Comparison of ENCODE assay signal across 8 mouse cellular contexts in the genomic region with DNA sequence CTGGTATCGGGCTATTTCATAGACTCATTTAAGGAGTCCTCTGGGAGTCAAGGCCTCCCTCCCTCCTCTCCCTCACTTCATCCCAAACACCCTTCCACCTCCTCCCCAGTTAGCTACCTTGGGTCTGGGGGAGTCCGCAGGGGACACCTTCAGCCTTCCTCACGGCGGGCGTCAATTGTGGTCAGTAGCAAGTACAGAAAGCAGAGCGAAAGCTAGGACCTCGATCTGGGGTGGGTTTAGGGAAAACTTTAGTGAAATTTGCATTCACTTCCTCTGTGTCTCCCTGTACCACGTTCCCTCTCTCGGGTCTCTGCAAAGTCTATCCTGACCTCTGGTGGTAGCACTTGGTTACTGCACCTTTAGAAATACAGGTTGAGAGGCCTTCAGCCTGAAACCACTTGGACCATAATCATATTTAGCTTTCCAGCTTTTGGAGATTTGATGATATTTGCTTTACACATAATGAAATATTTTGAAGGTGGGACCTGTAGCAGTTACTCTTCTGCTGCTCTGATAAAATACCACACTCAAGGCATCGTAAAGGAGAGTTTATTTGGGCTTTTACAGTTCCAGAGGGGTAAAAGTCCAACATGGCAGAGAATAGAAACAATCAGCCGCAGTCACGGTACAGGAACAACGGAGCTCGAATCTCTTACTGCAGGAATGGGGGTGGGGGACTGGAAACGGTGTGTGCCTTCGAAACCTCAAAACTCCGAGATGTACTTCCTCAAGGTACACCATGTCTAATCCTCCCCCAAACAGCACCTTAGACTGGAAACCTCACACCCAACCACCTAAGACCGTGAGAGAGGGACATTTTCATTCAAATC. TPM values are rescaled to one million over a fixed set of nuclear protein-coding genes. Genes with fewer than 3 reads are reported as not detected.
DNase-seq lines count a peak whose midpoint lies in the region; ATAC-seq and TF ChIP-seq lines count a peak whose summit lies in the region.

No protein-coding gene starts in this region.

- peak overlapping the region; percentile 44 for H3K4me2 ChIP-seq in embryonic facial prominence, embryonic 15.5 days (replicated peaks)
- peak overlapping the region; percentile 67 for H3K4me2 ChIP-seq in heart, embryonic 14.5 days (ENCODE audit: low read length)
- peak overlapping the region; percentile 70 for H3K4me2 ChIP-seq in liver, embryonic 15.5 days
- peak overlapping the region; percentile 45 for H3K4me2 ChIP-seq in neural tube, embryonic 12.5 days (replicated peaks)

- H3K27me3 ChIP-seq in embryonic facial prominence, embryonic 15.5 days: no peaks in the 10 kb centered on the region
- H3K27me3 ChIP-seq in heart, embryonic 14.5 days (ENCODE audit: control insufficient read depth, insufficient read depth, low read length): no peaks in the 10 kb centered on the region
- no peaks in the 10 kb centered on the region for H3K27me3 ChIP-seq in liver, embryonic 15.5 days
- H3K27me3 ChIP-seq in neural tube, embryonic 12.5 days (replicated peaks): no peaks in the 10 kb centered on the region

- H3K36me3 ChIP-seq in embryonic facial prominence, embryonic 15.5 days: no peaks in the 10 kb centered on the region
- H3K36me3 ChIP-seq in heart, embryonic 14.5 days (ENCODE audit: control insufficient read depth, insufficient read depth, low read length): no peaks in the 10 kb centered on the region
- no peaks in the 10 kb centered on the region for H3K36me3 ChIP-seq in liver, embryonic 15.5 days (replicated peaks)
- no peaks in the 10 kb centered on the region for H3K36me3 ChIP-seq in neural tube, embryonic 12.5 days

- peak overlapping the region; percentile 70 for H3K4me3 ChIP-seq in bone marrow macrophage, adult 2 months (ENCODE audit: insufficient read depth, low read length)
- H3K4me3 ChIP-seq in embryonic facial prominence, embryonic 15.5 days (replicated peaks): peak overlapping the region; percentile 32
- peak overlapping the region; percentile 35 for H3K4me3 ChIP-seq in heart, embryonic 14.5 days (ENCODE audit: control insufficient read depth in 1 of 2, insufficient read depth in 1 of 2, low read depth in 1 of 2, low read length in 2 of 2)
- H3K4me3 ChIP-seq in liver, embryonic 15.5 days (replicated peaks): peak overlapping the region; percentile 54
- no peak overlapping the region for H3K4me3 ChIP-seq in neural tube, embryonic 12.5 days

- no peak for TF ChIP-seq POLR2A in bone marrow macrophage, adult 2 months (IDR thresholded peaks at IDR 0.05; ENCODE audit: borderline replicate concordance, low read depth, low read length)

- H3K9ac ChIP-seq in embryonic facial prominence, embryonic 15.5 days: no peak overlapping the region
- H3K9ac ChIP-seq in heart, embryonic 14.5 days (ENCODE audit: low read length): peak overlapping the region; percentile 70
- H3K9ac ChIP-seq in liver, embryonic 15.5 days: peak overlapping the region; percentile 41
- no peak overlapping the region for H3K9ac ChIP-seq in neural tube, embryonic 12.5 days

- H3K4me1 ChIP-seq in bone marrow macrophage, adult 2 months (ENCODE audit: control insufficient read depth, insufficient read depth, low read length): peaks cover 18% of the 10 kb centered on the region
- H3K4me1 ChIP-seq in embryonic facial prominence, embryonic 15.5 days: 0 out of 2 replicates have a peak, but pooled peaks cover 4% of the 10 kb centered on the region
- peaks cover 0 to 5% of the 10 kb centered on the region in 2 experiments; a peak in 1 of 4 replicates for H3K4me1 ChIP-seq in heart, embryonic 14.5 days (ENCODE audit: control insufficient read depth in 2 of 2, insufficient read depth in 2 of 2, low read length in 2 of 2)
- peaks cover 11% of the 10 kb centered on the region for H3K4me1 ChIP-seq in liver, embryonic 15.5 days (replicated peaks)
- H3K4me1 ChIP-seq in neural tube, embryonic 12.5 days: 0 out of 2 replicates have a peak, but pooled peaks cover 2% of the 10 kb centered on the region

- WGBS in embryonic facial prominence, embryonic 15.5 days: 34% methylated on average over 18 of the region's 18 CpGs
- WGBS in heart, embryonic 14.5 days: 33% methylated on average over 18 of the region's 18 CpGs
- WGBS in liver, embryonic 15.5 days (ENCODE audit: insufficient replicate concordance): 24% methylated on average over 18 of the region's 18 CpGs
- WGBS in neural tube, embryonic 12.5 days: 39% methylated on average over 18 of the region's 18 CpGs

- ATAC-seq in embryonic facial prominence, embryonic 15.5 days (ENCODE audit: insufficient number of reproducible peaks, low FRiP score, low TSS enrichment, low read depth): no peak
- no peak for ATAC-seq in heart, embryonic 14.5 days (ENCODE audit: insufficient number of reproducible peaks, insufficient read depth, low FRiP score, low read depth)
- 0 out of 2 replicates have a peak, but pooled peaks have one; percentile 38 for ATAC-seq in liver, embryonic 15.5 days (ENCODE audit: insufficient read depth)
- peak; percentile 60 for ATAC-seq in neural tube, embryonic 12.5 days (ENCODE audit: low FRiP score, low read depth)

- peak; percentile 82 to 88 for DNase-seq in CD8-positive naive resting alpha-beta T cell, adult 2 months (ENCODE audit: low read depth in 2 of 2, low spot score in 2 of 2)
- peak; percentile 83 for DNase-seq in kidney, postnatal 10 days
- peak; percentile 36 to 72 for DNase-seq in thymus, adult 18-20 months

- no peaks in the 10 kb centered on the region for H3K9me3 ChIP-seq in embryonic facial prominence, embryonic 15.5 days (replicated peaks)
- no peaks in the 10 kb centered on the region for H3K9me3 ChIP-seq in heart, embryonic 14.5 days (ENCODE audit: control insufficient read depth, low read length)
- no peaks in the 10 kb centered on the region for H3K9me3 ChIP-seq in liver, embryonic 15.5 days (replicated peaks)
- no peaks in the 10 kb centered on the region for H3K9me3 ChIP-seq in neural tube, embryonic 12.5 days

- H3K27ac ChIP-seq in bone marrow macrophage, adult 2 months (ENCODE audit: insufficient read depth, low read depth, low read length): peak overlapping the region; percentile 86
- no peak overlapping the region for H3K27ac ChIP-seq in embryonic facial prominence, embryonic 15.5 days (replicated peaks)
- no peak overlapping the region for H3K27ac ChIP-seq in heart, embryonic 14.5 days (replicated peaks in 1 of 2; ENCODE audit: control insufficient read depth in 1 of 2, insufficient read depth in 1 of 2, low read depth in 2 of 2, low read length in 2 of 2)
- peak overlapping the region; percentile 74 for H3K27ac ChIP-seq in liver, embryonic 15.5 days (replicated peaks)
- no peak overlapping the region for H3K27ac ChIP-seq in neural tube, embryonic 12.5 days

- no peak for TF ChIP-seq CTCF in bone marrow macrophage, adult 2 months (IDR thresholded peaks at IDR 0.05; ENCODE audit: low read depth, low read length)

RNA-seq across cellular contexts. Expression of a gene that starts 41.9 kb away (rescaled TPM):
- 110 and 111 TPM in 2 replicates for polyA plus RNA-seq in bone marrow macrophage, adult 2 months (2012; ENCODE audit: insufficient read depth, insufficient read length, missing spikeins)
- 1.6 and 1.7 TPM in 2 replicates for polyA plus RNA-seq in embryonic facial prominence, embryonic 15.5 days (2015; fragmentation: Nextera tagmentation; extraction: Ambion mirVana)
- 1.2 and 1.4 TPM in 2 replicates for polyA plus RNA-seq in heart, embryonic 14.5 days (2014; fragmentation: Nextera tagmentation; extraction: Ambion mirVana)
- polyA plus RNA-seq in liver, embryonic 15.5 days (2015; fragmentation: Nextera tagmentation; extraction: Ambion mirVana): 1.9 and 2.8 TPM in 2 replicates
- polyA plus RNA-seq in neural tube, embryonic 12.5 days (2016; fragmentation: Nextera tagmentation; extraction: Ambion mirVana): 0.40 and 1.3 TPM in 2 replicates

RNA-seq across cellular contexts. Expression of a gene that starts 56.7 kb away (rescaled TPM):
- polyA plus RNA-seq in bone marrow macrophage, adult 2 months (2012; ENCODE audit: insufficient read depth, insufficient read length, missing spikeins): 110 and 119 TPM in 2 replicates
- polyA plus RNA-seq in embryonic facial prominence, embryonic 15.5 days (2015; fragmentation: Nextera tagmentation; extraction: Ambion mirVana): 30.3 and 31.3 TPM in 2 replicates
- polyA plus RNA-seq in heart, embryonic 14.5 days (2014; fragmentation: Nextera tagmentation; extraction: Ambion mirVana): 39.7 and 41.4 TPM in 2 replicates
- 11.2 and 12.1 TPM in 2 replicates for polyA plus RNA-seq in liver, embryonic 15.5 days (2015; fragmentation: Nextera tagmentation; extraction: Ambion mirVana)
- polyA plus RNA-seq in neural tube, embryonic 12.5 days (2016; fragmentation: Nextera tagmentation; extraction: Ambion mirVana): 71.7 and 81.3 TPM in 2 replicates

Comparison
In these comparisons a context has a peak if more than half of its experiments do, and no peak if none do; other contexts are left out.
1. H3K27ac ChIP-seq: peak in bone marrow macrophage, adult 2 months (single experiment) and liver, embryonic 15.5 days (single experiment); none in embryonic facial prominence, embryonic 15.5 days (single experiment), heart, embryonic 14.5 days (0 of 2) and neural tube, embryonic 12.5 days (single experiment).
2. ATAC-seq: peak in liver, embryonic 15.5 days (single experiment) and neural tube, embryonic 12.5 days (single experiment); none in embryonic facial prominence, embryonic 15.5 days (single experiment) and heart, embryonic 14.5 days (single experiment).
3. H3K9ac ChIP-seq: peak in heart, embryonic 14.5 days (single experiment) and liver, embryonic 15.5 days (single experiment); none in embryonic facial prominence, embryonic 15.5 days (single experiment) and neural tube, embryonic 12.5 days (single experiment).
4. RNA of a gene that starts 41.9 kb away (polyA plus RNA-seq): 110 to 111 TPM in bone marrow macrophage, adult 2 months; 1.9 to 2.8 TPM in liver, embryonic 15.5 days, 1.6 to 1.7 TPM in embryonic facial prominence, embryonic 15.5 days, 1.2 to 1.4 TPM in heart, embryonic 14.5 days and 0.40 to 1.3 TPM in neural tube, embryonic 12.5 days; every median in the first group is over 10 times any median in the second.
5. Peak in every context shown above with its lines, with median percentiles within 50 percentile points of each other: DNase-seq and H3K4me2 ChIP-seq.